Mouse (Mus musculus): ENCODE results near the gene Grk2.

Grk2 gene

DNA sequence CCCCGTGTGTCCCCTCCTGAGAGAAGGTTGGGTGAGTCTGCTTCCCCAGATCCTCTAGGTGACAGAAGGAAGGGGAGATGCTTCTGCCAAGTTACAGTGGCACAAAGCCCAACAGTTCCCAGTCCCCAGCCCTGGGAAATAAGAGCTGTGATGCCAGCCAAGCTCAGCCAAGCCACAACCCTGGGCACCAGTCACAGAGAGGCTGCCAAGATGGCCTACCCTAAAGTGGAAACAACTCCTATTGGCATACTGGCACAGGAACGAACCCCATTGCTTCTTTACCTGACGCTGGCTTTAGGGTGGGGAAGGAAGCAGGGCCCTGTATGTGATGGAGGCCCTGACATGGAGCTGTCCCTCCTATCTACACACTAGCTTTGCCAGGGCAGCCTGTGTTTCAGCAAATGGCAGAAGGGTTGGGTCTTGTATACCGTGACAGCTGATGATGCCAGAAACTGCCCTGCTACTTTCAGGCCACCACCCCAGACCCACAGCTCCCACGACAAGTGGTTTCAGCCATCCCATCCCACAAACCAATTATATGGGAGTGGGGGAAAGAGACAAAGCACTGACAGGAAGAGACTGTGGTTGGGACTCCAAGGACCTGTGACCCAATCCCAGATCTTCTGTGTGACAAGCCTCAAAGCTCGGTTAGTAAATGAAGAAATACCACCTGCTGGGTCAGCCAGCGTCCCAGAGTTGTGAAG, 2.9 kb downstream of the Grk2 start:
- DNase-seq: peak; percentile 51

DNA sequence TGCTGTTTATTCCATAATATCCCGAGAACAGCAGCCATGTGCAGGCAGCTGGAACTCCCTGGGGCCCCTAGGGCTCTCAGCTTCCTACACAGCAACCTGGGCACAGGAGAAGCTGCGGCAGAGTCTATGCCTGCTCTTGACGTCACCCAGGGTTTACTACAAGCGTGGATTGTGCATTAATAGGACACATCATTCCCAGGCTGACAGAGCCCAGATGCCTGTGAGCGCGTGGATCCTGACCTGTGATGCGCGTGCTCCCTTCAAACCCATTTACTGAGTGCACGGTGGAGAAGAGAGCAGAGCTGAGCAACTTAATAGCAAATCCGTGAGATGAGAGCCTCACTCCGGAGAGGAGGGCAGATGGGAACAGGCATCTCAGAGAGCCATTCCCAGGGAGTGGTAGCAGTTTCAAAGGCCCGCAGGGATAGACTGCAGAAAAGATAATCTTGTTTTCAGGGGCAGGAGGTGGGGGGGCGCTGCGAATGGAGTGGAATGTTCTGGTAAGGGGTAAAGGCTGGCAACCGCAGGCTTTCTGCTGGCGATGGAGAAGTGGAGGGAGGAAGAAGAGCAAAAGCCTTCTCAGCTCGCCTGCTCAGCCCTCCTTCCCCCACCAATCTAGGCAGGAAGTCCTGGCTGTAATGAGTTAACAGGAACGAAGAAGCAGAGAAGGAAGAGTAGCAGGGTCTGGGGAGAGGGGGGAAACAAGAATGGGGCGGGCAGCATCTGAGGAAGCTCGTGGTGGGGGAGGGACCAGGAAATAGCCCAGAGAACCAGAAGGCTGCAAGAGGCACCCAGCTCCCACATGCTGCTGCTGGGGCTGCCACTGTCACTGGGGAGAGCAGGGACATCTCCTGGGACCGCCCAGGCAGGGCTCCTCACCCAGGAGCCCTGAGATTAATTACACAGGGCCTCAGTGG, 4.0 kb downstream of the Grk2 start:
- DNase-seq: peak; percentile 85

DNA sequence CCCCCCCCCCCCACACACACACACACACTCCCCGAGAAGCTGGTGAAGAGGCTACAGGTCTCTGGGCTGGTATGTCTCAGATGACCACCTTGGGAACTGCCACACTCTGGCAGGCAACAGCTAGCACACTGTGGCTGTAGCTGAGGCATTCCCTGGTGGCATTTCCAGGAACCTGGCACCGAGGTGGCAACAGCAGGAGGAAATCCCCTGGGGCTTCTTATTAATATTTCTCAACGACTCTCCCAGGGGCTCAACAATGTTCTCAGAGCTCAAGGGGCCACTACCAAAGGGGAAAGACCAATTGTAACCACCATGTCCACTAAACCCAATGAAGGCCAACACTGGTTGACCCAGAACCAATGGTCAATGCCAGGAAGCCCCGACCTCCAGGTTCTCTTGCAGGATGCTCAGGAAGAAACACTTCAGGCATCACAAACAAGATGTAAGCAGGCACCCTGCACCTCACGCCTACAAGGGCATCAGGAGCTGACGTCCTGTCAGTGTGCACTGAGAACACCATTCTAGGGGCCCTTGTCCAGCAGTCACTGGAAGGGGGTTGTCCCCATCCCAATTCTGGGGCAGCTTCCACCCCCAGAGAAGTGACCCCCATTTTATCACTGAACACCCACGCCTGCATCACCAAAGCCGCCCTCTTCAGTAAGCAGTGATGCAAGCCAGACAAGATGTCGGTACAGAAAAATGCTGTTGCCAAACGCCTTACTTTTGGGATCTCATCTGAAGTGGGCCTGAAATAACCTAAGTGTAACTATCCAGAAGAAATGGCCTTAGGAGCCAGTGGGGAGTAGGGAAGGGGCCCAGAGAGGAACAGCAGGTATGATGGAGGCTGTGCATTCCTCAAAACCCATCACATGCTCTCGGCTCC, 4.9 kb downstream of the Grk2 start:
- DNase-seq: peak; percentile 41

DNA sequence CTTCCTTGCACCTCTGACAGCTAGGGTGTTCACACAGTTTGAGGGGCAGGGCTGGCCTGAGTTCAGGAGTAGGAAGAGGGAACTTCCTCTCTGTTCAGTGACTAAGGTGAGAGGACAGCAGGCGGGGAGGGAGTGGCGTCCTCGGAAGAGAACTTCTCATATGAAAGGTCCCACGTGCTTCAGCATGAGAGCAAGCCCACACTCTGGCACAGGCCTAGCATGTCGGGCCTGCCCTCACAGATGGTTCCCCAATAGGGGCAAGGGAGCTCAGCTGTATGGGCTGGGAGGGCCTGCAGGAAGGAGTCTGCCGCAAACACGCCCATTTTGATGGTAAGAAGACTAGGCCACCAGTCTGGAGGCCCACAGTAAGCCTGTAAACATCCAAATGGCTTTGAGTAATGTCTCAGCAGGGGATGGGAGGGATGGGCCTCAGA, 5.7 kb downstream of the Grk2 start:
- DNase-seq: peak; percentile 82

DNA sequence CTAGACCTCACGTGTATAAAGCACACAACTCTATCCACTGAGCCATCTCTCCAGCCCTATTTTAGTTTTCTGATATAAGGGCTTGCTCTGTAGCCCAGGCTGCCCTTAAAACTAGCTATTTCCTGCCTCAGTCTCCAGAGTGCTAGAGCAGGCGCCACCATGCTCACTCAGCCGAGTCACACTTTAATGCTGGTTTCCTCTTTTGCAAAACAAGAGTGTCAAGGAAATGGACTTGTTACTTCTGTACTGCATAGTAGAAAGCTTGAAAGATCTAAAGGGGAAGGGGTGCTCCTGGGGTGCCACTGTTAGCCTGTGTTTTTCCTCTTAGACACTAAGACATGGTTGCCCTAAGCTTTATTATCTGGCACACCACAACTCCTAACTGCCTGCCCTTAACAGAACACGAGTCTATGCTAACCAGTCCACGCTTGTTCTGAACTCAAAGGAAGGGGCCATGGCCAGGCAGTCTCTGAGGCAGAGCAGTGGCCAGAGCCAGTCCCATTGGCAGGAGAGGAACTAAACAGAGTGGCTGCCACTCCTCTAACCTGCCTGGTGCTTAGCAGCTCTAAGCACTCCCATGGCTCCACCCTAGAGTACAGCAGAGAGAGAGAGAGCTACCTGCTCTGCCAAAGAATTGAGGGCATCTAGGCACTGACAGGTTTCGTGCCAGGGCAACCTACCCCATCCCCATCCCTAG, 6.3 kb downstream of the Grk2 start:
- peak; percentile 61 for DNase-seq

DNA sequence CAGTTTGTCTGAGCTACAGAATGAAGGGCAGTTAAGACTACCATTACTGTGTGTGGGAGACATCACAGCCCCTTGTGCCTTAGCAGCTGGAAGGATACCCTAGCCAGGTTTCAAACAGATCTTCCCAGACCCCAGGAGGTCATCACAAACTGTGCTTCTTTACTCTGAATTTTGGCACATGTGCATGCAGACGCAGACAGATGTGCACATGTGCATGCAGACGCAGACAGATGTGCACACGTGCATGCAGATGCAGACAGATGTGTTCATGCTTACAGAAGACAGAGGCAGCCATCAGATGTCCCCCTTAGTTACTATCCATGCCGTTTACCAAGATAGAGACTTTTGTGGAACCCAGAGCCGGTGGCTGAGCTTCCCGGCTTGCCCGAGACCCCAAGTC, 6.9 kb downstream of the Grk2 start:
- DNase-seq: no peak

DNA sequence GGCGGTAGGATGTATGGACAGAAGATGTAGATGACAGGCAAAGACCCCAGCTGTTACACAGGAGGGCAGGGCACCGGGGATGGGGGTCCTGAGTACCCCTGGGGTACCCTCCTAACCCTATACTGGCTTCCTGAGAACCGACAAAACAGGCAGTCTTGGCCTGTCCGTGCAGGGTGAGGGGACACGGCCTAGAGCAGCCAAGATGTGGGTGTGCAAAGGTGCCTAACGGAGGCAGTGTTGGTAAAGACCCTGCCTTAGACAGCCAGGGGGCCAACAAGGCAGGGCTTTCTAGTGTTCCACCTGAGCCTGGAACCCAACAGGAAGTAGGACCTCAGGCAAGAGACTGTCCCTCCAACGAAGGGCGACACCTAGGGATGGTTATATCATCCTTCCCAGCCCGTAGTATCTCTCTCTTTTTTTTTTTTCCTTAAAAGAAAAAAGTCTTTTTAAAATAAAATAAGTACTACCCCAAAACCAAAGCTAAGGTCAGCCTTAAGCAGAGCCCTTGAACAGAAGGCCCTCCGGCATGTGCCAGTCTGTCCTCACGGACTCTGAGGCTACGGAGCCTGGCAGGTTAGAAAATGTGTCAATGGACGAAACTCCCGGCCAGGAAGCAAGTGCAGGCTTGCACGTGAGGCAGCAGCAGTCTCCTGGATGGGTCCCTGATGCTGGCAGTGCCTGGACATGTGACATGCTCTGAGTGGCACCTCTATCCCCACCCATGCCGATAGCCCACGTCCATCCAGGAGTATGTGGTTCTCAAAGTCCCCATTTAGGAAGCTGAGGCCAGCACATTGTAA, 7.5 kb downstream of the Grk2 start:
- peak; percentile 36 for DNase-seq

DNA sequence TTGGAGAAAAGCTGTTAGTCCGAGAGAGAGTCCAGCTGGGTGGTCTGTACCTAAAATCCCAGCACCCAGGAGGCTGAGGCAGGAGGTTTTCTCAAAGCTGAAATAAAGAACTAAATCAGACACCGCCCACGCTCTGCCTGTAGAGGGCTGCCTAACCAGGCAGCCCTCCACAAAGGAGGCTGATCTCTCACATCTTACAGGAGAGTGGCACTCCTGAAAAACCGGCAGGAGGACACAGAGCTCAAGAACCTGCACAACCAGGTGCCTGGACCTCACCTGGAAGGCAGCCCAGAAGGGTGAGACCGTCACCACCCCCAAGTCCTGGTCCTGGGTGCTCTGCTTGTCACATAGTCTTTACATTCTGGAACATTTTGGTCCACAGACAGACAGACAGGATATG, 8.2 kb downstream of the Grk2 start:
- DNase-seq: peak; percentile 52

DNA sequence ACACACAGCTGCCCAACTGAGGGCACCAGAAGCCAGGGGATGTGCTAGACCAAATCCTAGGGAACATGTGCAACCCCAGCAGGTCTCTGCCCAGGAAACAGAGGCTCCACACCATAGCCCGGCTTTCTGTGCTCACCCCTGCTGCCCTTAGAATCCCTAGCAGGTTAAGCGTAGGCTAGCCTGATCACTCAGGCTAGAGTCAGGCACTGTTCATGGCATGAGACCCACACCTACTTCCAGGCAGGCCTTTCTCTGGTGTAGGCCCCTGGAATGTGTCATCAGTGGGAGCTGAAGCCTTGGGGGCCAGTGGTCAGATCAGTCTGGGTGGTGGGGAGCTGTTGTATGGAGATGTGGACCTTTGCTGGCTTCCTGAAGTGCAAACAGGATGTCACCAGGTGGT, 9.4 kb downstream of the Grk2 start:
- DNase-seq: peak; percentile 36

DNA sequence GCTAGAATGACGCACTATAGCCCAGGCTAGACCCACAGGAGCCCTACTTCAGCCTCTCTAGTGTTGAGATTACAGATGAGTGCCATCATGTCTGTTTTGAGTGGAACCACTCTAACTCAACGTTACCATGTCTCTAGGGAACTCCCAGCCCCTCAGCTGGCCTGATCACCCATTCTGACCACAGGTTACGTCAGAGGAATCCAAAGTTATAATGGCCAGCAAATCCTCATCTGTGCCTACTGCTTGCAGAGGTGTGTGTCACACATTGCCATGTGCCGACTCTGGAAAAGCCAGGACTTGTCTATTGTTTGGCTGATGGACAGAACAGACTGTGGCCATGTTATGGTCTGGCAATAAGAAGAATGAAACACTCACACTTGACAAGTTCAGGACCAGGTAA, 10.6 kb downstream of the Grk2 start:
- DNase-seq: no peak

DNA sequence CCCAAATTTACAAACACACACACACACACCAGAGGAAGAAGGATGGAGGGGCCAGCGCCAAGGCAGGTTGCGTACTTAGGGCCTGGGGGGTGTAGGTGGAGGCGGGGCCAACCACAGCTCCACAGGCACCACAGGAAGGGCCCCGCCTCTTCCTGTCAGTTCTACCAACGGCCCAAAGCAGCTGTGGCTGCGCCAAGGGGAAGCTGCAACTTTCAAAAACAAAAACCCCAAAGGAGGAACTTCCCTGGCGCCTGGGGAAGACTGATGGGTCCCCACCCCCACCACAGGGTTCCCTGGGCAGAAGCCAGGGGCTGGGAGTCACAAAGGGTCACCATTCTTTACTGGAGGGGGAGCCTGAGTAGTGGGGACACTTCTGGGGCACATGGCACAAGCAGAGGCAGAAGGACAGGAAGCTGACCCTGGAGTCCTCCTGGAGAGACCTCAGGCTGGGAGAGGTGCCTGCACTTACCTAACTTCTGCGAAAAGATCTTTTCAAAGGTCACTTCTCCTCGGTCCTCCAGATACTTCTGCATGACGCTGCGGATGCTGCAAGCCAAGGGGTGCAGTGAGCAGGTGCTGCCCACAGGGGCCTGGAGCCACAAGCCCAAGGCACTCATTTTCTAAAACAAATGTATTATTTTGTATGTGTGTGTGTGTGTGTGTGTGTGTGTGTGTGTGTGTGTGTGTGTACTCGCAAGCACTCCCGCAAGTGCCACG, 11.5 kb downstream of the Grk2 start:
- peak; percentile 90 for DNase-seq

DNA sequence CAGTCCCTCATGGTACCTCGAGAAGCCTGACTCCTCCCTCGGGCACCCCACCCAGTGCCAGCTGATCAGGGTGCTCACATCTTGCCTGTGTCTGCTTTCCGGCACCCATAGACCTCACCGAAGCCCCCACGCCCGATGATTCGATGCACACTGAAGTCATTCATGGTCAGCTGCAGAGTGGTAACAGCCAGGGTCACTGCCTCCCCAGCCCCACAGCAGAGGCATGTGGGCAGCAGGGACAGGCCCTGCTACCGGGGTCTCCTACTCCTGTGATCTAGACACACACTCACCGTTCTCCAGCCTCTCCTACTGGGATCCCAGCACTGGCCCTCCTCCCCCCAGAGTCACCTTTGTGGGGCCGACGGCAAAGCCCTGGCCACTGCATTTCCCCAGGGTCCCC, 14.9 kb downstream of the Grk2 start:
- DNase-seq: no peak

DNA sequence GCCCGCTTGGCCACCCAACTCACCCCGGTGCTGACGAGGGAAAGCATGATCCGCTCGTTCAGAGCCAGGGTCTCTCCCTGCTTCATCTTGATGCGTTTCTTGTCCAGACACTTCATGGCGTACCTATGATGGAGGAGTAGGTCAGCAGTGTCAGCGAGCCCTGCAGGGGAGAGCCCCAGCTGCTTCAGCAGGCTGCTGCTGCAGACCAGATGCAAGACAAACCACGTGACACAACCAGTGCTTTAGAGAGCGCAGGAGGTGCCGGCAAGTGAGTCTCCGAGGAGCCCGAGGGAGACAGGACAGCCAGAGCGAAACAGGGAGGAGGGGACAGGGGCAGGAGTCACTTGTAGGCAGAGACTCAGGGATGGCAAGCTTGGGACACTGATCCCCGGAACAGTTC, 15.3 kb downstream of the Grk2 start:
- no peak for DNase-seq

DNA sequence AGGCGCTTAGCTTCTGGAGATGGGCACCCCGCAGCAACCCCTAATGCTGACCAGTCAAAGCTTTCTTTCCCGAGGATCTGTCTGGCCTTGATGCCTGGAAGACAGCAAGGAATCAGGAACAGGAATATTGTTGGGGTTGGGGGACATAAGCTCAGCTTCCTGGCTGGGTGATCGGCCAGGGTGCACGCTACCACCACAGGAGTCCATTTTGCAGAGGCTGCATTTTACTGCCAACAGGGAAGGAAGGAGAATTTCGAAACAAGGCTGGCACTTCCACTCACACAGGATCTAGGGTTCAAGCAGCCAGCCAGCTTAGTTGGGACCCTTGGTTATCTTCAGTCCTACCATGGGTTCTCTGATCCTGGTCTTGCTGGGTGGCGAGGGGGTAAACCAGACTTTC, 22.4 kb downstream of the Grk2 start:
- DNase-seq: peak; percentile 24

DNA sequence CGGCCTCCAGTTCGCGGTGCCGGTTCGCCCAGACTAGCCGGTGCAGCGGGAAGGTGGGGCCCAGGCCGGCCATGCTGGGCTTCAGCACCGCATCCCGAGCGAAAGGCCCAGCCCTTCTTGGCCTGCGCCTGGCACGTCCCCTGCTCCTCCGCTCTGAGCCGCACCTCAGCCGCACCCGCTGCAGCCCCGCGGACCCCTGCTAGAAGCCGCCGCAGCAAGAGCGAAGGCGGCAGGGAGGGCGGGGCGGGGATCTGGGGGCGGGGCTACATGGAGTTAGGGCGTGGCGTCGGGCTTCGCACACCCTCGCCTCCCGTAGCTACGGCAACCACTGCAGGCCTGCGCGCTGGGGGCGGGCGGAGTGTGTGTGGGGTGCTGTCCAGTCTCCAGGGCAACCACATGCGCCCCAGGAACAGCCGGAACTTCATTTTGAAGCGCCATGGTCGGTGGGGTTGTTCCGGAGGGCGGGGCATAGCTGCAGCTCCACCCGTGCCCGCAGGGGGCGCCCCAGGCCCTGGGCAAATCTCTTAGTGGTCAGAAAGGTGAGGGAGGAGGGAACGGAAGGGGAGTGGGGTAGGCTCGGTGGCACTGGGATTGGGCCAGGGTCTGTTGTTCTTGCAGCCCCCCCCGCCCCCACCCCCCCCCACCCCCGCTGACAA, 23.0 kb downstream of the Grk2 start, which contains the start of gene Ankrd13d:
Ankrd13d (minus strand) TSS at position 240 of the 656 bp plus-strand sequence.
- DNase-seq: peak; percentile 94

DNA sequence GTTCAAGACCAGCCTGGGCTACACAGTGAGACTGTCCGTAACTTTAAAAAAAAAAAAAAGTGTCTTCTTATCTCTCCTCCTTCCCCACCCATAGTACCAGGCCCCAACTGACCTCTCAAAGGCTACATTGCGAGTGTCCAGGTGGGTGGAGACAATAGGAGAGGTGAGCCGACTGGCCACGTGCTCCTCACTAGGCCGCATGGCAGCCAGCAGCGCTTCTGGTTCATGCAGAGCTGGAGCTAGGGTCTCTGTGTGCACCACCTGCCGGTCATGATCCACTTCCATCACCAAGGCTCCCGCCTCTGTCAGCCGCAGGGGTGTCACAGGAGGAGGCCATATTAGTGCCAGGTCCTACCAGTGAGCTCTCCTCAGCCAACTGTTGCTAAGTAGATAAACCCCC, 25.6 kb downstream of the Grk2 start:
- no peak for DNase-seq

DNA sequence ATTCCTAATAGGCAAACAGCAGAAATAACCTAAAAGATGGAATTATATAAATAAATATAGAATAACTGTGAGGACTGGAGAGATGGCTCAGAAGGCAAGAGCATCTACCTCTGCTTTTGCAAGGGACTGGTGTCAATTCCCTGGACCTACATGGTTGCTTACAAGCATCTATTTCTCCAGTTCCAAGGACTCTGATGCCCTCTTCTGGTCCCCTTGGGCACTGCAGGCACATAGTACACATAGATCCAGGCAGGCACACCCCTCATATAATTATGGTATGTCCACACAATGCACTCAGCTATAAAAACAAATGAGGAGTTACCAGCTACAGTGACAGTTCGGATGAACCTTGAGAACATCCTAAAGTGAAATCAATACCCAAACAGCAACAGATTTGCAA, 26.5 kb downstream of the Grk2 start:
- DNase-seq: no peak

DNA sequence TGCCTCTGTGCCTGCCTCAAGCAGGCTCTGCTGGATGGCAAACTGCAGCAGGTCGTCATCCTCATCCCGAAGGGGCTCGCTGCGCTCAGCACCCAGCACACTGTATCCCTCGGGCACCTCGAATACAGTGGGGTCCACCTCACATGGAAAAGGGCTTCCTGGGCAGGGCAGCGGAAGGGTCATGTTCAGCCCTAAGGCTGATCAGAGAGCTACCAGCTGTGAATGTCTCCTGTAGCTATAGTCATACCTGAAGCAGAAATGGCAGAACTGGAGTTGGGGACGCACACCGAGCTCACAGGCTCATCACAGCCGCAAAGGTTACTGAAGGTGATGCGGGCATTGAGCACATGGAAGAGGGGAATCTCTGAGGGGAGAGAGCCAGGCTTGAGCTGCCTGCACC, 35.0 kb downstream of the Grk2 start:
- DNase-seq: no peak

DNA sequence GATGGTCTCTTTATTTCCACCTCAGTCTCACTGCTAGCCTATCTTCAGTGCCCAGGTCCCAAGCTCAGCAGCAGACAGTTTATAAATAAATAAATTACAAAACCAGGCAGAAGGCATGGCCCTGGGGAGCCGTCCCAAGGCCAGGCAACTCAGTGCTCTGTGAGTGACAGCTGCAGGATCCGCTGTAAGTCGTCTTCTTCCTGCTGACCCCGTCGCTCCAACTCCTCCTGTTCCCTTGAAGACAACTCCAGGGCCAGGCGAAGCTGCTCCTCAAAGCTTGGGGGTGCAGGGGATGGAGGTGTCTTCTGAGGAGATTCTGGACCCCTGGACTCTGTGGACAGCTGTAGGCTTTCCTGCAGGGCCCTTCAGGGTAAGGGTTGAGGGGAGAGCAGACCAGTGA, 35.8 kb downstream of the Grk2 start:
- no peak for DNase-seq
